Mouse (Mus musculus) forebrain, postnatal 0 days (tissue): ENCODE data around the gene Tmem246. TPM values are rescaled to one million over a fixed set of nuclear protein-coding genes. Genes with fewer than 3 reads are reported as not detected.
A peak's percentile ranks its signal among the peaks of the same experiment; 100 is the strongest.

ENCODE experiments used
- ATAC-seq: fragments of 200-750 bp; cut with Nextera tagmentation; 2 replicates; pipeline ENCODE4 v1.8.0; 2017; ENCODE audit warnings: mild to moderate bottlenecking, moderate library complexity
- DNase-seq: peaks from one replicate; pipeline ENCODE4 v3.0.0-alpha.2; 2015
- H3K27ac ChIP-seq: fragments of 300-500 bp; sonication (generic); 2 replicates; pipeline ENCODE4 v1.5.1; 2014; ENCODE audit warnings: low read depth, mild to moderate bottlenecking, antibody characterized with exemption, low read length, moderate library complexity, mixed read lengths
- H3K27me3 ChIP-seq: fragments of 300-500 bp; sonication (generic); 2 replicates; pipeline ENCODE4 v1.6.1; 2014; ENCODE audit warnings: mild to moderate bottlenecking, low read length, mixed read lengths; ENCODE audit not compliant: insufficient read depth
- H3K36me3 ChIP-seq: fragments of 300-500 bp; sonication (generic); 2 replicates; pipeline ENCODE4 v1.6.1; 2014; ENCODE audit warnings: mild to moderate bottlenecking, moderate library complexity; ENCODE audit not compliant: insufficient read depth
- H3K4me1 ChIP-seq: fragments of 300-500 bp; sonication (generic); 2 replicates; pipeline ENCODE4 v1.6.1; 2014; ENCODE audit warnings: antibody characterized with exemption; ENCODE audit not compliant: insufficient read depth
- H3K4me2 ChIP-seq: fragments of 300-500 bp; sonication (generic); 2 replicates; pipeline ENCODE4 v1.6.1; 2014; ENCODE audit warnings: low read depth, mild to moderate bottlenecking, moderate library complexity
- H3K4me3 ChIP-seq: fragments of 300-500 bp; sonication (generic); 2 replicates; pipeline ENCODE4 v1.5.1; 2014; ENCODE audit warnings: low read depth, low read length, mixed read lengths
- H3K9ac ChIP-seq: fragments of 300-500 bp; sonication (generic); 2 replicates; pipeline ENCODE4 v1.6.1; 2014; ENCODE audit warnings: mild to moderate bottlenecking
- H3K9me3 ChIP-seq: fragments of 300-500 bp; sonication (generic); 2 replicates; pipeline ENCODE4 v1.6.1; 2016; ENCODE audit warnings: low read length
- CTCF ChIP-seq: sonication (generic); IDR thresholded peaks from 2 replicates; pipeline ENCODE4 v1.5.1; 2016; ENCODE audit warnings: antibody characterized with exemption, control low read depth, low read depth
- WGBS: fragments of 180-500 bp; shearing (Covaris S2); extraction: QIAGEN DNeasy Blood & Tissue Kit; methylation state at CpG from one replicate; pipeline ENCODE4 v1.1.7; 2014; 5-methylcytosine and 5-hydroxymethylcytosine counted together
- polyA plus RNA-seq: library from polyadenylated mRNA; unstranded; fragments of >200 nt; fragmentation: Nextera tagmentation; extraction: Ambion mirVana; gene quantifications from 2 replicates; pipeline ENCODE4 v1.2.1, GENCODE M21; 2015
- total RNA-seq: library from RNA; depleted of rRNA; stranded (reverse); fragments of >200 nt; gene quantifications from 2 replicates; pipeline ENCODE4 v1.2.3, GENCODE M21; 2014; rRNA removed

The Tmem246 gene
- 93.2 and 98.3 TPM in 2 replicates for total RNA-seq
- 101 and 119 TPM in 2 replicates for polyA plus RNA-seq

- H3K4me3 ChIP-seq: peak within 1 kb of the TSS; percentile 83
- peak within 1 kb of the TSS; percentile 80 for H3K4me2 ChIP-seq
- peak; percentile 33; the same call in 1 of the 2 replicates for TF ChIP-seq CTCF
- peak within 1 kb of the TSS; percentile 91 for H3K27ac ChIP-seq
- 1% methylated on average over 74 of the region's 77 CpGs for WGBS
- peak within 1 kb of the TSS; percentile 89 for H3K9ac ChIP-seq
- ATAC-seq (peak; percentile 95), DNase-seq (peak; percentile 87)
- no peaks in the 10 kb centered on the region for H3K36me3 ChIP-seq
- no peaks in the 10 kb centered on the region for H3K27me3 ChIP-seq
- no peaks in the 10 kb centered on the region for H3K4me1 ChIP-seq
- no peaks in the 10 kb centered on the region for H3K9me3 ChIP-seq
Observed at GRCm38 (mm10) chr4:49597183-49598100, at the start of gene Tmem246. Gene Tmem246 (minus strand): TSS chr4:49597876.

- H3K9ac ChIP-seq: no peak overlapping the region
- H3K4me3 ChIP-seq: no peak overlapping the region
- TF ChIP-seq CTCF: no peak
- no peaks in the 10 kb centered on the region for H3K4me1 ChIP-seq
- H3K9me3 ChIP-seq: no peaks in the 10 kb centered on the region
- no peak for DNase-seq
- H3K27ac ChIP-seq: no peak overlapping the region
- no peaks in the 10 kb centered on the region for H3K27me3 ChIP-seq
- peaks cover 63% of the 10 kb centered on the region for H3K36me3 ChIP-seq
- ATAC-seq: no peak
- no peak overlapping the region for H3K4me2 ChIP-seq
- WGBS: 67% methylated on average over 2 of the region's 2 CpGs
Observed at GRCm38 (mm10) chr4:49639913-49640312, 42.2 kb upstream of the Tmem246 start.

GRCm38 (mm10) chr4:49637821-49638220 lies 40.1 kb upstream of the Tmem246 start:
- WGBS: 87% methylated on average over 11 of the region's 11 CpGs
- DNase-seq (no peak), ATAC-seq (no peak)
- no peak for TF ChIP-seq CTCF
- Histone ChIP-seq H3K27me3 (no peaks in the 10 kb centered on the region), H3K9me3 (no peaks in the 10 kb centered on the region), H3K36me3 (peaks cover 54% of the 10 kb centered on the region), H3K9ac (no peak overlapping the region), H3K27ac (no peak overlapping the region), H3K4me3 (no peak overlapping the region), H3K4me2 (no peak overlapping the region), H3K4me1 (no peaks in the 10 kb centered on the region; the same call in 1 of the 2 replicates)

- Histone ChIP-seq H3K9ac (peak overlapping the region; percentile 87), H3K4me1 (no peaks in the 10 kb centered on the region; the same call in 1 of the 2 replicates), H3K9me3 (no peaks in the 10 kb centered on the region), H3K36me3 (peaks cover 26% of the 10 kb centered on the region), H3K27me3 (no peaks in the 10 kb centered on the region), H3K4me3 (peak overlapping the region; percentile 95), H3K27ac (peak overlapping the region; percentile 91), H3K4me2 (peak overlapping the region; percentile 72)
- under 1% methylated on average over 30 of the region's 30 CpGs for WGBS
- no peak; the same call in 1 of the 2 replicates for ATAC-seq
- TF ChIP-seq CTCF: no peak
- no peak for DNase-seq
Observed at GRCm38 (mm10) chr4:49632139-49632481, 34.4 kb upstream of the Tmem246 start.

GRCm38 (mm10) chr4:49631319-49632138 lies 33.9 kb upstream of the Tmem246 start, which contains the start of gene Rnf20:
Gene Rnf20 (plus strand): TSS chr4:49632006.
- Histone ChIP-seq H3K4me1 (no peaks in the 10 kb centered on the region; the same call in 1 of the 2 replicates), H3K27me3 (no peaks in the 10 kb centered on the region), H3K36me3 (peaks cover 20% of the 10 kb centered on the region; the same call in 1 of the 2 replicates), H3K9ac (peak within 1 kb of the TSS; percentile 87), H3K9me3 (no peaks in the 10 kb centered on the region), H3K4me3 (peak within 1 kb of the TSS; percentile 95), H3K27ac (peak within 1 kb of the TSS; percentile 91), H3K4me2 (peak within 1 kb of the TSS; percentile 72)
- no peak; the same call in 1 of the 2 replicates for TF ChIP-seq CTCF
- peak; percentile 98 for ATAC-seq
- WGBS: 3% methylated on average over 37 of the region's 37 CpGs
- peak; percentile 99 for DNase-seq

DNA sequence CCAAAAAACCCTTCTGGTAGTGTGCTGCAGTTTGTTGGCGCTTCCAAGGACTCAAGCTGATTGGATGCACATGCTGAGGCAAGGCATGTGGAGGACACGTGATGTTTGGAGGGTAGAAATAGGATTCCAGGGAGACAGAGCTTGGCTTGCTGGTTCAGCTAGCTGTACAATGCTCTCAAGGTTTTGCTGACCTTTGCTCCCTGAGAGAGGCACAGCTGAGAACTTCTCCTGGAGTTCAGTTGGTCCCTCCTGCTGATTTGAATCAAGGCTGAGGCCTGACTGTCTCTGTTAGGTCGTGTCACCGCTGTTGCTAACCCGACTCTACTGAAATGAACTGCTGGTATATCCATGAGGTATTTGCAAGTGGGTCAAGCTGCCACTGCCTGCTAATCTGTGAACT lies 31.3 kb upstream of the Tmem246 start:
- H3K27me3 ChIP-seq: no peaks in the 10 kb centered on the region
- no peaks in the 10 kb centered on the region for H3K9me3 ChIP-seq
- 76% methylated on average over 5 of the region's 5 CpGs for WGBS
- ATAC-seq (no peak), DNase-seq (no peak)
- H3K27ac ChIP-seq: no peak overlapping the region
- no peaks in the 10 kb centered on the region for H3K36me3 ChIP-seq
- no peak overlapping the region for H3K4me3 ChIP-seq
- no peak overlapping the region for H3K9ac ChIP-seq
- no peak for TF ChIP-seq CTCF
- H3K4me1 ChIP-seq: no peaks in the 10 kb centered on the region; the same call in 1 of the 2 replicates
- H3K4me2 ChIP-seq: no peak overlapping the region
